13 mouse cellular contexts compared by ENCODE assay signal in genomic region chr9:102436378-102436777, GRCm38 (mm10).
DNase-seq lines count a peak whose midpoint lies in the region; ATAC-seq and TF ChIP-seq lines count a peak whose summit lies in the region.
"Had no signal": no experiment of that assay in that cellular context is flagged by ENCODE, and none has a peak within 500 bp of the region (broad histone marks: within the 10 kb centered on the region; RNA-seq: fewer than 3 reads in every experiment).

No protein-coding gene starts in this region.

- H3K4me1 ChIP-seq in forebrain, postnatal 0 days (ENCODE audit: insufficient read depth), result no peaks in the 10 kb centered on the region
- H3K4me1 ChIP-seq in forebrain, embryonic 16.5 days (replicated peaks; ENCODE audit: control insufficient read depth, insufficient read depth, low read length), result no peaks in the 10 kb centered on the region
- no peaks in the 10 kb centered on the region for H3K4me1 ChIP-seq in limb, embryonic 11.5 days (ENCODE audit: control insufficient read depth, insufficient read depth, low read length)
- H3K4me1 ChIP-seq in limb, embryonic 10.5 days, result no peaks in the 10 kb centered on the region
- H3K4me1 ChIP-seq in E14TG2a.4 (replicated peaks; ENCODE audit: low read depth, low read length), result no peaks in the 10 kb centered on the region
- H3K4me1 ChIP-seq in forebrain, embryonic 10.5 days, result no peaks in the 10 kb centered on the region

- no peak overlapping the region for H3K4me3 ChIP-seq in forebrain, postnatal 0 days (ENCODE audit: low read depth, low read length)
- H3K4me3 ChIP-seq in forebrain, embryonic 16.5 days (replicated peaks; ENCODE audit: low read length), result no peak overlapping the region
- no peak overlapping the region for H3K4me3 ChIP-seq in limb, embryonic 11.5 days (ENCODE audit: low read depth, low read length)
- H3K4me3 ChIP-seq in limb, embryonic 10.5 days, result no peak overlapping the region
- no peak overlapping the region for H3K4me3 ChIP-seq in E14TG2a.4 (replicated peaks; ENCODE audit: low read length)
- H3K4me3 ChIP-seq in forebrain, embryonic 10.5 days, result no peak overlapping the region

- no peak for ATAC-seq in forebrain, postnatal 0 days
- ATAC-seq in forebrain, embryonic 16.5 days, result no peak
- no peak for ATAC-seq in limb, embryonic 11.5 days (ENCODE audit: insufficient number of reproducible peaks, low FRiP score, low TSS enrichment, low read depth)

- no peaks in the 10 kb centered on the region for H3K9me3 ChIP-seq in forebrain, postnatal 0 days (ENCODE audit: low read length)
- H3K9me3 ChIP-seq in forebrain, embryonic 16.5 days (ENCODE audit: control insufficient read depth, low read length), result no peaks in the 10 kb centered on the region
- no peaks in the 10 kb centered on the region for H3K9me3 ChIP-seq in limb, embryonic 11.5 days (ENCODE audit: control insufficient read depth, low read length)
- no peaks in the 10 kb centered on the region for H3K9me3 ChIP-seq in limb, embryonic 10.5 days (replicated peaks)
- H3K9me3 ChIP-seq in E14TG2a.4 (ENCODE audit: low read length), result no peaks in the 10 kb centered on the region
- no peaks in the 10 kb centered on the region for H3K9me3 ChIP-seq in forebrain, embryonic 10.5 days

- 89% methylated on average over 5 of the region's 5 CpGs for WGBS in forebrain, postnatal 0 days
- WGBS in forebrain, embryonic 16.5 days, result 88% methylated on average over 5 of the region's 5 CpGs
- 81% methylated on average over 5 of the region's 5 CpGs for WGBS in limb, embryonic 11.5 days
- 93% methylated on average over 5 of the region's 5 CpGs for WGBS in limb, embryonic 10.5 days
- 87% methylated on average over 5 of the region's 5 CpGs for WGBS in forebrain, embryonic 10.5 days

- no peak overlapping the region for H3K9ac ChIP-seq in forebrain, postnatal 0 days
- no peak overlapping the region for H3K9ac ChIP-seq in forebrain, embryonic 16.5 days (replicated peaks; ENCODE audit: low read depth, low read length)
- no peak overlapping the region for H3K9ac ChIP-seq in limb, embryonic 11.5 days (ENCODE audit: low read length)
- H3K9ac ChIP-seq: hindbrain, embryonic 14.5 days had no signal

- no peaks in the 10 kb centered on the region for H3K36me3 ChIP-seq in forebrain, postnatal 0 days (ENCODE audit: insufficient read depth)
- H3K36me3 ChIP-seq in forebrain, embryonic 16.5 days (ENCODE audit: control insufficient read depth, insufficient read depth), result no peaks in the 10 kb centered on the region
- no peaks in the 10 kb centered on the region for H3K36me3 ChIP-seq in limb, embryonic 11.5 days (ENCODE audit: control insufficient read depth, insufficient read depth, low read length)
- H3K36me3 ChIP-seq in limb, embryonic 10.5 days, result no peaks in the 10 kb centered on the region
- H3K36me3 ChIP-seq in E14TG2a.4 (ENCODE audit: insufficient read depth, low read length), result no peaks in the 10 kb centered on the region
- no peaks in the 10 kb centered on the region for H3K36me3 ChIP-seq in forebrain, embryonic 10.5 days (replicated peaks)

- no peak overlapping the region for H3K4me2 ChIP-seq in forebrain, postnatal 0 days (ENCODE audit: low read depth)
- H3K4me2 ChIP-seq in forebrain, embryonic 16.5 days (ENCODE audit: low read length), result no peak overlapping the region
- H3K4me2 ChIP-seq in limb, embryonic 11.5 days (ENCODE audit: low read depth, severe bottlenecking), result no peak overlapping the region
- H3K4me2 ChIP-seq: hindbrain, embryonic 14.5 days had no signal

- no peaks in the 10 kb centered on the region for H3K27me3 ChIP-seq in forebrain, postnatal 0 days (ENCODE audit: insufficient read depth, low read length)
- no peaks in the 10 kb centered on the region for H3K27me3 ChIP-seq in forebrain, embryonic 16.5 days (replicated peaks; ENCODE audit: control insufficient read depth, insufficient read depth, low read length)
- H3K27me3 ChIP-seq in limb, embryonic 11.5 days (ENCODE audit: control insufficient read depth, insufficient read depth, low read length), result no peaks in the 10 kb centered on the region
- H3K27me3 ChIP-seq in limb, embryonic 10.5 days (ENCODE audit: low read depth, poor library complexity, severe bottlenecking), result no peaks in the 10 kb centered on the region; the same call in 1 of the 2 replicates
- peaks cover 3% of the 10 kb centered on the region; the same call in 1 of the 2 replicates for H3K27me3 ChIP-seq in E14TG2a.4 (ENCODE audit: insufficient read depth, low read length)
- no peaks in the 10 kb centered on the region for H3K27me3 ChIP-seq in forebrain, embryonic 10.5 days (ENCODE audit: poor library complexity, severe bottlenecking)

- no peak for DNase-seq in forebrain, postnatal 0 days
- DNase-seq in limb, embryonic 11.5 days (ENCODE audit: low spot score), result peak; percentile 40
- DNase-seq in limb, embryonic 10.5 days (ENCODE audit: low spot score), result no peak
- peak; percentile 19 for DNase-seq in forelimb bud, embryonic 11.5 days (ENCODE audit: low read depth, low spot score)
- no peak for DNase-seq in left cerebral cortex, adult 18-20 months (ENCODE audit: low spot score in 2 of 2)
- no peak for DNase-seq in forebrain, embryonic 10.5 days (ENCODE audit: extremely low spot score, low spot score)
- DNase-seq: adrenal gland, postnatal 25 days; heart, adult 18-20 months; layer of hippocampus, postnatal 36 days; lung, adult 2 months had no signal

- peak; percentile 47 for TF ChIP-seq CTCF in forebrain, postnatal 0 days (IDR thresholded peaks at IDR 0.05; ENCODE audit: low read depth)
- TF ChIP-seq CTCF in E14TG2a.4 (conservative IDR thresholded peaks at IDR 0.05; ENCODE audit: low read length), result peak; percentile 84

- no peak overlapping the region for H3K27ac ChIP-seq in forebrain, postnatal 0 days (ENCODE audit: low read depth, low read length)
- no peak overlapping the region for H3K27ac ChIP-seq in forebrain, embryonic 16.5 days (ENCODE audit: low read length)
- no peak overlapping the region for H3K27ac ChIP-seq in limb, embryonic 11.5 days (replicated peaks; ENCODE audit: low read depth, low read length)
- no peak overlapping the region for H3K27ac ChIP-seq in limb, embryonic 10.5 days
- no peak overlapping the region for H3K27ac ChIP-seq in forebrain, embryonic 10.5 days
- H3K27ac ChIP-seq: hindbrain, embryonic 14.5 days had no signal

Comparison
In these comparisons a context has a peak if more than half of its experiments do, and no peak if none do; other contexts are left out.
1. DNase-seq: peak in limb, embryonic 11.5 days (single experiment) and forelimb bud, embryonic 11.5 days (single experiment); none in forebrain, postnatal 0 days (single experiment), limb, embryonic 10.5 days (single experiment), left cerebral cortex, adult 18-20 months (0 of 2) and forebrain, embryonic 10.5 days (single experiment).